Mouse (Mus musculus): ENCODE measurements around the gene C130079G13Rik. TPM values are rescaled to one million over a fixed set of nuclear protein-coding genes. Genes with fewer than 3 reads are reported as not detected.

The C130079G13Rik gene
- polyA plus RNA-seq (2012; rRNA removed) = not detected in 2 replicates

GRCm38 (mm10) chr3:59924914-59925313 is at the start of gene C130079G13Rik:
Gene C130079G13Rik, plus strand, starts transcription at chr3:59925214.

Other genes starting within 250 kb of the C130079G13Rik start
- not detected in 2 replicates for gene Gm5538, start 195.4 kb upstream of the C130079G13Rik start, polyA plus RNA-seq (2012; rRNA removed)
- not detected in 2 replicates for gene Gm8298, start 64.2 kb upstream of the C130079G13Rik start, polyA plus RNA-seq (2012; rRNA removed)
- gene Aadacl2, start 81.5 kb downstream of the C130079G13Rik start, polyA plus RNA-seq (2012; rRNA removed) = not detected in 2 replicates
- gene Aadac, start 100.5 kb downstream of the C130079G13Rik start, polyA plus RNA-seq (2012; rRNA removed) = 0.26 TPM in 1 of 2 replicates, not detected in the other
- 0.50 and 1.3 TPM in 2 replicates for gene Sucnr1, start 156.7 kb downstream of the C130079G13Rik start, polyA plus RNA-seq (2012; rRNA removed)